Mouse (Mus musculus) heart, embryonic 16.5 days (tissue): Measurements from ENCODE around the gene Ier5l. TPM values are rescaled to one million over a fixed set of nuclear protein-coding genes. Genes with fewer than 3 reads are reported as not detected.
A peak's percentile ranks its signal among the peaks of the same experiment; 100 is the strongest.

ENCODE experiments used
- ATAC-seq: fragments of 200-750 bp; cut with Nextera tagmentation; replicated peaks from 2 replicates; pipeline ENCODE4 v1.8.0; 2017; ENCODE audit warnings: moderate number of reproducible peaks; ENCODE audit not compliant: insufficient read depth, low FRiP score; ENCODE audit errors: extremely low read depth
- H3K27ac ChIP-seq: fragments of 300-500 bp; sonication (generic); 2 replicates; pipeline ENCODE4 v1.5.1; 2014; ENCODE audit warnings: mild to moderate bottlenecking, low read length, control low read depth, moderate library complexity
- H3K27me3 ChIP-seq: fragments of 300-500 bp; sonication (generic); 2 replicates; pipeline ENCODE4 v1.6.1; 2014; ENCODE audit warnings: low read length, mixed read lengths; ENCODE audit not compliant: control insufficient read depth, insufficient read depth
- H3K36me3 ChIP-seq: fragments of 300-500 bp; sonication (generic); 2 replicates; pipeline ENCODE4 v1.6.1; 2014; ENCODE audit not compliant: control insufficient read depth, insufficient read depth
- H3K4me1 ChIP-seq: fragments of 300-500 bp; sonication (generic); 2 replicates; pipeline ENCODE4 v1.6.1; 2014; ENCODE audit warnings: low read length, mixed read lengths; ENCODE audit not compliant: control insufficient read depth, insufficient read depth
- H3K4me2 ChIP-seq: fragments of 300-500 bp; sonication (generic); 2 replicates; pipeline ENCODE4 v1.6.1; 2014; ENCODE audit warnings: low read depth, mild to moderate bottlenecking, control low read depth, low read length
- H3K4me3 ChIP-seq: fragments of 300-500 bp; sonication (generic); 2 replicates; pipeline ENCODE4 v1.5.1; 2014; ENCODE audit warnings: mild to moderate bottlenecking, control low read depth, low read length
- H3K9ac ChIP-seq: fragments of 300-500 bp; sonication (generic); 2 replicates; pipeline ENCODE4 v1.6.1; 2014; ENCODE audit warnings: low read length, control low read depth
- H3K9me3 ChIP-seq: fragments of 300-500 bp; sonication (generic); replicated peaks from 2 replicates; pipeline ENCODE4 v1.6.1; 2016; ENCODE audit warnings: low read length; ENCODE audit not compliant: control insufficient read depth
- WGBS: fragments of 180-500 bp; shearing (Covaris S2); extraction: QIAGEN DNeasy Blood & Tissue Kit; methylation state at CpG from one replicate; pipeline ENCODE4 v1.1.7; 2014; 5-methylcytosine and 5-hydroxymethylcytosine counted together
- polyA plus RNA-seq: library from polyadenylated mRNA; unstranded; fragments of >200 nt; fragmentation: Nextera tagmentation; extraction: Ambion mirVana; gene quantifications from 2 replicates; pipeline ENCODE4 v1.2.1, GENCODE M21; 2015

Ier5l gene
- polyA plus RNA-seq, 1 experiment from 2014 or later = 0.72 TPM

DNA sequence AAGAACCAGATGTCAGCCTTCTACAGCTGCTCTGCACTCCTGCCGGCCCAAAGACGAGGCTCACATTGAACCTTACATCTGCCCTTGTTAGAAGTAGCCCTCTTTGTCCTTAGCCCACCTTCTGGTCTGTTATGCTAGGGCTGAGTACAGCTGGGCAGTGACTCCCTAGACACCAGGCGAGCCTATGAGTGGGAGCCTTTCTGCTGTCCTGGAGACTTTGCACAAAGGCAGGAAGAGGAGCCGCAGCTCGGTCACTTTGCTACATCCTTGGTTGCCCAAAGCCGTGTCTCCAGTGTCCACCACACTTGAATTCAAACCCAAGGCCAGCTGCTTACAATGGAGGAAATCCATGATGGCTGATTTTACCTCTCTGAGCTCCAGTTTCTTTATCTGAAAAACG is 25.6 kb downstream of the Ier5l start:
- Histone ChIP-seq H3K27ac (peak overlapping the region; percentile 5), H3K9me3 (peaks cover 9% of the 10 kb centered on the region; the same call in 1 of the 2 replicates), H3K4me1 (peaks cover 35% of the 10 kb centered on the region), H3K36me3 (peaks cover 28% of the 10 kb centered on the region), H3K4me2 (no peak overlapping the region), H3K27me3 (no peaks in the 10 kb centered on the region), H3K4me3 (no peak overlapping the region), H3K9ac (no peak overlapping the region)
- WGBS = 85% methylated on average over 7 of the region's 7 CpGs
- no peak for ATAC-seq

DNA sequence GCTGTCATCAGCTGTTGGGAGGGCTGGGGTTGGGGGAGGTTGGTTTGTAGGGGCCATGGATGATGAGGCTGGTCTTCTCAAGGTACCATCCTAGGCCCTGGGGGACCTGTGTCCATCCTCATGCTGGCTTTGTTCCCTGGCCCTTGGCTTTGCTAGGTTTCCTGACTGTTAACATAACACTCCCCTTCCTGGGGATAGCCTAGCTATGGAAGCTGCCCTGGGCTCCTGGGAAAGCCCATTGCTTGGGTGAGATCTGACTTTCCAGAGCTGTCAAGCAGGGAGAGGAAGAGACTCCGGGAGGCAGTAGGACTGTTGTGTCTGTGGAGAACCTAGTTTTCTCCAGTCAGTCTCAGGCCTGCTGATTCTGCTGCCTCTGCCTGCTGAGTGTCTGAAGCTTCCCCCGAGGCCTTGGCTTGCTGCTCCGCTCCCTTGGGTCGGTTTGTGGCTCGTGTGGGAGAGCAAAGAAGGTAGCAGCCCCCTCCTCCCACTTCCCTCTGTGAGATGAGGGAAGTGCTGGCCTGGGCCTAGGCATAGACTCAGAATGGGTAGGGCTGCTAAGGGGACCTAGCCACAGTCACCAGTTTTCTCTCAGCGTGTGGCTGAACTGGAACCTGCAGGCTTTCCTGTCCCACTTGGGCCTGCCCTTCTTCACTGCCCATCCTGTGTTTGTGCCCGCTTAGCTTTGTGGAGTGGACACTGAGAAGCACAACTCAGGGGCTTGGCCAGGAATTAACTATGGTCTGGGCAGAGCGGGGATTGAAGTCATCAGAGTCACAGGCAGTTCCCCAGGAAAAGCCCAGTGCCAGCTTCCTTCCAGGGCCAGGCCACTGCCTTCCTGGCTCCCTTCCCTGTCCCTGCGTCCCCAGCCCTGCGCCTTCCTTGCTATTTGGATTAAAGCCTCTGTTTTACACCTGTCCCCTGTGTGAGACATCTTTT is 26.9 kb downstream of the Ier5l start:
- no peak for ATAC-seq
- Histone ChIP-seq H3K4me1 (peaks cover 47% of the 10 kb centered on the region), H3K36me3 (peaks cover 31% of the 10 kb centered on the region)

DNA sequence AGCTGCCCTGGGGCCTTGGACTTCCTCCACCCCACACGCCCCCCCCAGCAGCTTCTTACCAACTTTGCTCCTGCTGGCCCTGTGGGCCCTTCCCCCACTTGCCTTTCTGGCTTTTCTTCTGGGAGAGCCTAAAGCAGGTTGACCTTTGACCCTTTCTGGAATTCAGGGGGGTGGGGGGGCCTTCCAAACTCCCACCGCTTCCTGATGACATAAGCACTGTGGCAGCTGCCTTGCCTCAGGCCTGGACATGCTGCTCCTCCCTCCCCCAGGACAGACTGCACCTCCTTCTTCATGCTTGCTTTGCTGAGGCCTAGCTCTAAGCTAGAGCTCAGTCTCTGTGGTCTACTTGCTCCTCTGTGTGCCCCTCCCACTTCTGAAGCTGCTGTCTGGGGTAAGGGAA is 28.7 kb downstream of the Ier5l start:
- no peak for ATAC-seq
- Histone ChIP-seq H3K27me3 (no peaks in the 10 kb centered on the region), H3K9ac (peak overlapping the region; percentile 57), H3K4me3 (no peak overlapping the region), H3K4me2 (peak overlapping the region; percentile 9; the same call in 1 of the 2 replicates), H3K9me3 (peaks cover 7% of the 10 kb centered on the region; the same call in 1 of the 2 replicates), H3K36me3 (peaks cover 26% of the 10 kb centered on the region), H3K27ac (peak overlapping the region; percentile 100), H3K4me1 (peaks cover 63% of the 10 kb centered on the region)
- WGBS = 30% methylated on average over 2 of the region's 2 CpGs

More for the DNA sequence above, 26.9 kb downstream of the Ier5l start:
- Histone ChIP-seq H3K9me3 (peaks cover 9% of the 10 kb centered on the region; the same call in 1 of the 2 replicates), H3K9ac (peak overlapping the region; percentile 27), H3K4me2 (no peak overlapping the region), H3K4me3 (no peak overlapping the region), H3K27me3 (no peaks in the 10 kb centered on the region), H3K27ac (peak overlapping the region; percentile 100)
- 64% methylated on average over 10 of the region's 10 CpGs for WGBS

DNA sequence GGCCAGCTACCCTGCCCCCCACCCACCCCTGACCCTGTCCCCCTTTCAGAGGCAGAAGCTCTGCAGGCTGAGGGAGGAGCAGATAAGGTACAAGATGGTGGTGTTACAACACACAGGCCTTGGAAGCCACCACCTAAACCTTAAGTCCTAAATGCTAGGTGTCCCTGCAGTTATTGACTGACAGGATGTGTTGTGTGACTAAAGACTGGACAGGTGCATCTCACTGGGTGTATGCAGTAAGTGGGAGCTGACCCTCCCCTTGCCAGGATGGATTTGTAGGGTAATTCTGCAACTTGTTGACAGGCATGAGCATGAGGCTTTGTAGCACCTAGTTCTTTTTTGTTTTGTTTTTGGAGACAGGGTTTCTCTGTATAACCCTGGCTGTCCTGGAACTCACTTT is 29.6 kb downstream of the Ier5l start:
- Histone ChIP-seq H3K9me3 (0 out of 2 replicates have a peak, but pooled peaks cover 3% of the 10 kb centered on the region), H3K4me1 (peaks cover 71% of the 10 kb centered on the region), H3K27ac (peak overlapping the region; percentile 100), H3K27me3 (no peaks in the 10 kb centered on the region), H3K4me3 (no peak overlapping the region), H3K4me2 (0 out of 2 replicates have a peak overlapping the region, but pooled peaks have one; percentile 16), H3K9ac (peak overlapping the region; percentile 83), H3K36me3 (peaks cover 22% of the 10 kb centered on the region)
- ATAC-seq = no peak

DNA sequence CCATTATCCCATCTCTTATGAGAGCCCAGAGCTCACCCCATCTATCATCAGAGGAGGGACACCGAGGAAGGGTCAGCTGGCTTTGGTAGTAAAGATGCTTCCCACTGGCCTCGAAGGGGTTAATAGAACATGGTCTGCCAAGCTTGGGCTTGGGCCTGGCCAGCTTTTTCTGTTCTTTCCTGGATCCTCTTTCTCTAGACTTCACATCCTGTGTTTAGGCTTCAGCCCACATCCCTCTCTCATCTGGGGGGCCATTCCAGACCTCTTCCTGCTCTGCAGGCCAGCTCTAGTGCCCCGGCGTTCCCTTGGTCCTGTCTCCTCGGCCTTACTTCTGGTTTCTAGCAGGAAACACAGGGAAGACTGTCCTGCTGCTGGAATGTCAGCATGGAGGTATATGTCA is 30.0 kb downstream of the Ier5l start:
- ATAC-seq = no peak

DNA sequence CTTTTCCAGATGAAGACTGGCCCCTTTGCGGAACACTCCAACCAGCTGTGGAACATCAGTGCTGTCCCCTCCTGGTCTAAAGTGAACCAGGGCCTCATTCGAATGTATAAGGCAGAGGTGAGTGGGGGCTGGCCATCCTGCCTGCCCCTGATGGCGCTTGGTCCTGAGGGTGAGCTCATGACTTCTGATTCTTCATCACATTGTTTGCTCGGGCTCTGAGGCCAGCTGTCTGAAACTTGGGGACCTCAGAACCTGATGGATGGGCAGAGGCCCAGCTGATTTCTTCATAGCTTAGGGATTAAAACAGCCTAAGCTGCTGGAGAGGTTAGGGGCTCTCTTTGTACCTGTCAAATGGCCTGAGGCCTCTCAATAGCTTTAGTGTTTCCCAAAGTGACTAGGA is 30.7 kb downstream of the Ier5l start:
- WGBS = 50% methylated on average over 4 of the region's 4 CpGs
- H3K27me3 ChIP-seq = no peaks in the 10 kb centered on the region
- H3K27ac ChIP-seq = peak overlapping the region; percentile 100
- peak overlapping the region; percentile 50; the same call in 1 of the 2 replicates for H3K4me3 ChIP-seq
- peaks cover 25% of the 10 kb centered on the region for H3K36me3 ChIP-seq
- H3K4me1 ChIP-seq = peaks cover 73% of the 10 kb centered on the region
- ATAC-seq = no peak
- H3K9ac ChIP-seq = peak overlapping the region; percentile 83
- peak overlapping the region; percentile 84 for H3K4me2 ChIP-seq
- H3K9me3 ChIP-seq = no peaks in the 10 kb centered on the region

More for the DNA sequence above, 30.0 kb downstream of the Ier5l start:
- Histone ChIP-seq H3K36me3 (peaks cover 21% of the 10 kb centered on the region), H3K9me3 (0 out of 2 replicates have a peak, but pooled peaks cover under 1% of the 10 kb centered on the region), H3K9ac (peak overlapping the region; percentile 83), H3K27ac (peak overlapping the region; percentile 100), H3K27me3 (no peaks in the 10 kb centered on the region), H3K4me1 (peaks cover 73% of the 10 kb centered on the region), H3K4me2 (0 out of 2 replicates have a peak overlapping the region, but pooled peaks have one; percentile 16), H3K4me3 (no peak overlapping the region)
- 49% methylated on average over 5 of the region's 5 CpGs for WGBS

DNA sequence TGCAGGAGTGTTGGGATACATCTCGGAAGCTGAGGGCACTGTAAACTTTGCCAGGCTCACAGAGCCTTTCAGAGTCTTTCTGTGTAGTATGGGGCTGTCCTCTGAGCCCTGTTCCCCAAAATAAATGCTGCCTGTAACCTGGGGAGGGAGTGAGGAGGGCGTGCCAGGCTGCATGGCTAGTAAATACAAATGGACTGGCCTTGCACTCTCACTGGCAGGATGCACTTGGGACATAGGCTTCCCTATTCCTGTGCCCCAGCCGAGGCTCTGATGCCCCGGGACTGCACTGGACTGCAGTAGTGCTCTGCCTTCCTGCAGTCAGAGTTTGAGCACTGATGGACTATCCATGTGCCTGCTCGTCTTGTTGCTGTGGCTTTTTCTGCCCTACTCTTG is 31.5 kb downstream of the Ier5l start:
- 16% methylated on average over 5 of the region's 5 CpGs for WGBS
- Histone ChIP-seq H3K4me2 (peak overlapping the region; percentile 84), H3K4me3 (peak overlapping the region; percentile 50), H3K9me3 (no peaks in the 10 kb centered on the region), H3K27me3 (no peaks in the 10 kb centered on the region), H3K9ac (peak overlapping the region; percentile 83), H3K27ac (peak overlapping the region; percentile 100), H3K36me3 (peaks cover 33% of the 10 kb centered on the region), H3K4me1 (peaks cover 73% of the 10 kb centered on the region)
- ATAC-seq = no peak

DNA sequence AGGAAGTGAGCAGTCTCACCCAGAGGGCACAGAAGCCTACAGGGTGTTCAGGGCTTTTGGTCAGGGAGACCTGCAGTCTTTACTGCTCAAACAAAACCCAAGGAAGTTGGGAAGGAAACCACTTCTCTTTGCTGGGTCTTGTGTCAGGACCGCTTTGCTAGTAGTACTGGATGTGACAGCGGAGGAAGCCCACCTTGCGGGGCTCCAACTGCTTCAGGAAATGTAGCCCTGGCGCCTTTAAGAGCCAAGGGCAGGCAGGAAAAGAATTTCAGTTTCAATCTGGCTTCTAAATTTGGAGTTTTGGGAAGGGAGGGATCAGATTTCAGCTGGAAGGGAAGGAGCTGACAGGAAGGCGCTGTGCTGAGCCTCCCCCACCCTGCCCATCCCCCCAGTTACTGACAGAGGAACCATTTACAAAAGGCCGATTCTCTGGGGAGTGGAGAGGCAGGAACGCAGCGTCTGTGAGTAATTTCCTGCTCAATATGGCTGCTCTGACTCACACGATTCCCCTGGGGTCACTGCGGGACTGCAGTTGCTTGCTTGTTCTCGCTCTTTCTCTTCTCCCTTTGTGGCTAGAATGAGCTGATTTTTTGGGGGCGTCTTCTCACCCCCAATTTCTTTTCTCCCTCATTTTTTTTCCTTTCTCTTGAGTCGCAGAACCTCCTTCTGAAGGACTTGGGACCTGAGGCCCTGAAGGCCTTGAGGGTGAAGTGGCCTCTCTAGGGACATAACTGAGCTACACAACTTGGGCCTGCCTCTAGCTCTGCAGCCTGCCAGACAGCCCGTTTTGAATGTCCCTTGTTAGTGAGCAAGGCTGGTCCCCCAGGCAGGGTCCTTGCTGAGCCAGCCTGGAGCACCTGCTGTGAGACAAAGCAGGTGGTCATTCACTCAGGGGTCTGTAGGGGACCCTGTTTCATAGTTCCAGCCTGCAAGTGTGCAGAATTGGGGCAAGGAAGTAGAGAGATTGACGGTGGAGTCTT is 32.2 kb downstream of the Ier5l start:
- Histone ChIP-seq H3K27ac (peak overlapping the region; percentile 100), H3K4me2 (peak overlapping the region; percentile 84), H3K9ac (peak overlapping the region; percentile 83), H3K27me3 (no peaks in the 10 kb centered on the region), H3K4me1 (peaks cover 69% of the 10 kb centered on the region), H3K36me3 (peaks cover 38% of the 10 kb centered on the region), H3K4me3 (peak overlapping the region; percentile 50), H3K9me3 (no peaks in the 10 kb centered on the region)
- ATAC-seq = peak; percentile 81
- 2% methylated on average over 15 of the region's 15 CpGs for WGBS
